Mouse (Mus musculus) heart, adult 9 months (tissue): ENCODE results near the gene Als2.

Experiments
- DNase-seq, 2 experiments: peaks; one replicate each; pipeline ENCODE4 v3.0.0; 2022; ENCODE audit warnings: low spot score in 2 of 2

The Als2 gene

DNA sequence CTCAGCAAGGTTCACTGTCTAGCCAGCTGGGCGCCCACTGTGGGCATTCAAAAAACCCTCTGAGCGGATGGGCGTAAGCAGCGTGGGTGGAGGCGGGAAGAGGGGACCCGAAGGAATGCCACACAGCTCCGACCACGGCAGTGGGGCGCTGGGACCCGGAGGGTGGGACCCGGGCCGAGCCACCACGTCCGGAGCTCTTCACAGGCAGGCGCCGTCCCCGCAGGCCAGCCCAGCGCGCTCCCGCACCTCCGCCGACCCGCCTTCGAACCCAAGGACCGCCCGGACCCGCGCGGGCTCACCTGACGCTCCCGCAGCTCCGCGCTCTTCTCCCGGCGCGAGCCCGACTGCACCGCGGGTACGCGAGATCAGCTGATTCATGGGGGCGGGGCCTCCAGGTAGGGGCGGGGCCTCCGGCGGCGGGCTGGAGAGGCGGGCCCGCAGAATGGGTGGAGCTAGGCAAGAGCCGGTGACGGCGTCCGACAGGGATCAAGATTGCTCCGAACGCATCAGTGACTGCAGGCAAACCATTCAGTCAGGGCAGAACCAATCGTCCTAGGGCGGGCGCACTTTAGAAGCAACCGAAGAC, at the start of gene Als2:
Als2 (minus strand) TSS at position 376 of the 586 bp plus-strand sequence.
- DNase-seq, result peak; percentile 94 to 96

DNA sequence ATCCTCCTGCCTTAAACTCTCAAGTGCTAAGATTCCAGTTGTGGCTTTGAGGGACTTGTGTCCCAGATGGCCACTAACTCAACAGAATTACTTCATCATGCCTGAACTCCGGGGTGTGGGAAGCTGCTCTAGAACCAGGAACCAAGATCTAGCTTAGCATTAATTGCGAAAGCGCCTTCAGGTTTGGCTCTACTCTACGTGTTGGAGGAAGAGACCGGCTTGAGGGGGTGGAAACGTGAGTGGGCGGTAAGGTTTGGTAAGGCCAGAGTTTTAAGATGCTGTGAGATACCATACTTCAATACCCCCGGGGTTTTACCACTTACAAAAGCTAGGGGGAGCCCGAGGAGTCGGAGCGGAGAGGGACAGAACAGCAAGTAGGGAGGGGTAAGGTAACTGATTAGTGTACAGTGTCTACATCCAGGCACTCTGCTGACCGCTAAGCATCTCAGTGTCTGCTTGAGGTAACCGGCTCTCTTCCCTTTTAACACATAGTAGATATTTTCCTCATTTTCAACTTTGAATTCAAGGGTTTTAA, 49.4 kb upstream of the Als2 start:
- DNase-seq, result no peak

DNA sequence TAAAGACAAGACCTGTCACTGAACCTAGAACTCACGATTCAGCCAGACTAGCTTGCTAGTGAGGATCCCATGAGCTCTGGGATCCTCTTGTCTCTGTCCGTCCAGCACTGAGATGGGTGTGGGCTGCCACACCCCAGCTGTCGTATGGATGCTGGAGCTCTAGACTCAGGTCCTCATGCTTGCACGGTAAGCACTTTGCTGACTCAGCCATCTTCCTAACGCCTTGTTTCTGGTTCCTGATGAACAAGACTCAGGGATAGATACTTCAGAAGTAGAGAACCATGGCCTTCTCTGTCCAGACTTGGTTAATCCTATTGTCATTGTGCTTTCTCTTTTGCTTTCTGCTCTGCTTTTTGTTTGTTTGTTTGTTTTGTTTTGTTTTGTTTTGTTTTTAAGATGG, 48.8 kb upstream of the Als2 start:
- DNase-seq, result no peak

DNA sequence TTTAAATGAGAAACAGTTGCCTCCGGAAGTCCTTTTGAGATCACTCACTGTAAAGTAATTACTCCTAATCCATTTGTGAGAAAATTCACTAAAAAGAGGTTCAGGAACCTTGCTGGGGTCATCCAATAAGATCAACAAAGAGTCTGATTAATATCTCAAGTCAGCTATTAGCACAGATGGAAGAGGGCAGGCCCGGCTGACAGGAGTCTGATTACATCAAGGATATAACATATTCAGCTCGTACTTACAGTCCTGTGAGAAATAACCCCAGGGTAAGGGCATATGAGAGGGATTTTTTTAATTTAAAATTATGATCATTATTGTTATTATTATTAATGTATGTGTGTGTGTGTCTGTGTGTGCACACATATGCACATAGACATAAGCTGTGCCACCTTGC, 35.2 kb upstream of the Als2 start:
- DNase-seq, result no peak

DNA sequence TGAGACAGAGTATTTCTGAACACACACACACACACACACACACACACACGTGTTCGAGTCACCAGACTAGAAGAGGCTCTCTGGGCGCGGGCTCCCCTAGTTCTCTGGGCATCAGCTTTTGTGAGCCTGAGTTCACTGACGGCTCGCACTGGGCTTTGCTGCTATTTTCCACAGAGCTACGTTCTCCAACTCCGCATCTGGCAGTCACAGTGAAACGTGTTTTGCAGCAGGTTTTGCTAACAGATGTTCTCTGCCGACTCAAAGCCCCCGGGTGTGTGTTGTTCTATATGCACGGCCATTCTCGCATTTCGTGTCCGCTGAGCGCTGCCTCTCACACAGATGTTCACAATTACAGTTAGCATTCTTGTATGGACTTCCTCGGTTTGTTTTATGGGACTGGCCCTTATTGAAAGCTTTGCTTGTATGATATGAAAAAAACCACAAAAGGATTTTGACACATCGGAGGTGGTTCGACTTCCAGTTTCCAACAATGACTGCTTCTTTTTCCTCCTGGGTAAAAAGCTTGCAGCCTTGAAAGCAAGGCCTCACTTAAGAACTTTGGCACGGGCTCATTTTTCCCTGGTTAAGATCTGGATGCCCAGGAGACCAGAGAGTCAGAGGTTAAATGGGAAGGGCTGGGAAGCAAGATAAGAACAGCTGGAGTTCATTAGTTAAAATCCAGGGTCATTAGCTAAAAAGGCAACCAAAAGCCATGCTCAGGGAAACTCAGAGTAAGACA, 33.1 kb upstream of the Als2 start:
- DNase-seq, result peak; percentile 29 to 57

DNA sequence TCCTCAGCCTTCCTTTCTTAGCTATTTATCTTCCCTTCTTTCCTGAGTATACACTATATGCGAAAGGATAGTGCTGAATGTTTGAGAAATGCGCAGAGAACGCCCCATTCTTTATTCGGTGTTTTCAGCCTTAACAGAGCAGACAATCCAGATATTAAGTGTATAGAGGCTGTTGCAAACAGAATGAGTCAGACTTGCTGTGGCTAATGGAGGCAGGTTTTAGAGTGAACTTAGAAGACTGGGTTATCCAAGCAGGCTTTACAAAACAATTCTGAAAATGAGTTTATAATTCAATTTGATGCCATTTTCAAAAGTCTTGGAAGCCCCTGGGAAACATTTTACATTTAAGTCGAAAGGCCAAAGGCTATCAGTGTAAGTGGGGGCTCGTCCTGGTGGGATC, 32.4 kb upstream of the Als2 start:
- DNase-seq, result no peak

DNA sequence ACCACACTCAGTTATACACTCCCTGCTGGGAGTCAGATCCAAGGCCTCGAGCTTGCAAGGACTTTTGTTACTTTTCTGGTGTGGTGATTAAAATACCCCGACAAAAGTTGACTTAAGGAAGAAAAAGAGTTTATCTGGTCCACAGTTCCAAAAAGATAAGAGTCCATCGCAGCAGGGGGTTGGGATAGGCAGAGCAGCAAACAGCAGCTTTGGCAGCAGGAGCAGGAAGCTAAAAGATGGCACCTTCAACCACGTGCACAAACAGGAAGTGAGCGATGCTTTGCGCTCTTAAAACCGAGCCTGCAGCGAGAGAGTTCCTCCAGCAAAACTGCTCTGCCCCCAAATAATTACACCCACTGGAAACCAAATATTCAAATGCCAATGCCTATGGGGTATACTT, 31.9 kb upstream of the Als2 start:
- no peak for DNase-seq

DNA sequence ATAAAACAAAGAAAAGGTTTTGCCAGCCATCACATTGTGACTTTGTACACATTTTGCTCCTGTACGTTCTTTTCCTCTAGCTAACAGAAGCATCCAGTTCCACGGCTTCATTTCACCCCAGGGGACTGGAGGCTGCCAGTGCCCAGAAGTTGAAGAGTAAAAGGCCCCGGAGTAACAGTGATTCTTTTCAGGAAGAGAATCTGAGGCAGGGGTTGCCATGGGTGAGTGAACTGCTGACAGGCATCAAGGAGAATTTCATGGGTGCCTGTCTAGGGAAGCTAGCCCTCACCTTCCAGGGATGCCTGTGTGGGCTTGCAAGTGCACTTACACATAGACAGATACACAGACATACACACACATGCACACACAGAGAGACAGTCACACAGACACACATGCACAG, 20.7 kb upstream of the Als2 start:
- DNase-seq, result no peak

DNA sequence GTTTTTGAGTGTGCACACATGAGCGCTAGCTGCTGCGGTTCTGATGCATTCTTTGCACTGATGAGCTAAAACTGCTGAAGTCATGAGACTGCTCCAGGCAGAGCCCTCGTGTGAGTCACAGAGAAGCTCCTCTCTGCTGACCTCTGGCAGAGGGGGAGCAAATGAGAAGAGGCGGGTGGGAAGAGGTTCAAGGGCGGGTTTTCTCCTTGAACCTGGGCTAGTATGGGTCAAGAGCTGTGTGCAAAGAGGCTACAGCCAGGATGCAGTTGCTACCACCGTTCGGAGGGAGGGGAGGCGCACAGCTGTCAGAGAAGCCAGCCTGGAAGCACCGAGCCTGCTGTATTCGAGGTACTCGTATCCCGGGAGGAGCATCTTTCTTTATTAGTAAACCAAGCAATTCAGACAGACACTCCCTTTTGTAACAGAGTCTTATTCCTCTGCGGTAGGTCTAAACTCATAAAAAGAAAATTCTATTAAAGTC, 19.8 kb upstream of the Als2 start, which contains the start of gene Cdk15:
Cdk15 (plus strand) TSS at position 156 of the 481 bp plus-strand sequence.
- DNase-seq, result no peak

DNA sequence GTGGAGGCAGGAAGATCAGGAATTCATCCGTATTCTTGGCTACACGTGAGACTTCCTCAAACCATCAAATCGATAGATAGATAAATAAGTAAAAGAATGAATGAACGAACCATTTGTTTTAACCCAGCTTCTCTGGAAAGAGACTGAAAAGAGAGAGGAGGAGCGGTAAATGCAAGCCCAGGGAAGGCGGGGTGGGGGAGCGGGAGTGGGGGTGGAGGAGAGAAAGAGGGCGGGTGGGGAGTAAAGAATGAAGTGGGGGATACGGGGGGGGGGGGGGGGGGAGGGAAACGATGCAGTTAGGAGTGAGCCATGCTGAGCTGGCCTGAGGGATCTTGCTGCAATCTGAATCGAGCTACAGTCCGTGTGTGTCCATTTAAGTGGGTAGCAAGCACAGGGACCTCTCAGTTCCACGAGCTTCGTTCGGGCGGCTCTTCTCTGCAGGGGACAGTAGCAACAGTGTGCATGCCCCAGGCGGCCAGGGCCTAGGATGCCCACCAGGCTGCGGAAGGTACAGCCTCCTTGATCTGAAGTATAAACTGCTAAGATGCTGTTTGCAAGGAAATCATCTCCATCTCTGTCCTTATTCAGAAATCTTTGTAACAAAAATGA, 16.4 kb upstream of the Als2 start:
- no peak for DNase-seq

DNA sequence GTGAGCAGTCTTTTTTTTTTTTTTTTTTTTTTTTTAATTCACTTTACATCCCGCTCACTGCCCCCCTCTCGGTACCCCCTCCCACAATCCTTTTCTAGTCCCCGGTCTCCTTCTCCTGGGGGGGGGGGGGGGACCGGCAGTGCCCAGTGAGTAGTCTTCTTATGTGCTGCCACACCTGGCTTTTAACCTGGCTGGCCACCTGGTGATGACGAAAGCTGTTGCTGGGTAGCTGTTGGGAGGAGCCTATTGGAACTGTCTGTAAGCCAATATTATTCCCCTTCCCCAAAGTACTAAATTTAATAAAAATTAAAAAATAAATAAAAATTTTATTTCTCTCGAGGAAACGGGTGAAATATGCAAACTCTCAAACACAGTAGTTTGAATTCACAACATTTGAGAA, 15.7 kb upstream of the Als2 start:
- DNase-seq, result no peak

DNA sequence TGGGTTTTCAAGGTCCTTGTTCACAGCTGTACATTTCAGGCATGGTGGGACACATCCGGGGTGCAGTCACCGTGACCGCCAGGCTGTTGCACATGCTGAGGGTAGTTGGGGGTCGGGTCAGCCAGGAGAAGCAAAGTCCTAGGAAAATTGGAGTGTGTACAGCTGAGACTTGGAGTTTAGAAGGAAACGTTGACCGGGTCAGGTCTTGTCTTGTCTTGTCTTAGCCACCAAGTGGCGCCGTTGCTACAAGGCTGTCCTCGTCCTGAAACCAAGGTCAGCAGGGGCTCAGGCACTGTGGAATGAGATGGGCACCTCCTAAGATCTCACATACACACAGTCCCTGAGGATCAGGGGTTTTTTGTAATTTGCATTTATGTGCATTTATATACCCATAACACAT, 10.6 kb upstream of the Als2 start:
- DNase-seq, result peak; percentile 7 to 38

DNA sequence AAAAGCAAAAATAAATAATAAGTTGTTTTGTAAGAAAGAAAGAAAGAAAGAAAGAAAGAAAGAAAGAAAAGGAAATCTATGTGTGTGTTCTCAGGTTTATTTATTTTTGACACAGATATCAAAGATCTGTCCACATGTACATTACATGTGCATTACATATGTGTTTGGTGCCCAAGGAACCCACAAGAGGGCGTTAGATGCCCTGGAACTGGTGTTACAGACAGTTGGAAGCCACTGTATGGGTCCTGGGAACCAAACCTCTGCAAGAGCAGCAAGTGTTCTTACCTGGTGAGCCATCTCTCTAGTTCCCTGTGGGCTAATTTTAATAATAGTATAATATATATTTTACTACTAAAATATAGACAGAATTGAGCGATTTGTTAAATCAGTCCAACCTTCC, 6.7 kb upstream of the Als2 start:
- DNase-seq, result no peak

DNA sequence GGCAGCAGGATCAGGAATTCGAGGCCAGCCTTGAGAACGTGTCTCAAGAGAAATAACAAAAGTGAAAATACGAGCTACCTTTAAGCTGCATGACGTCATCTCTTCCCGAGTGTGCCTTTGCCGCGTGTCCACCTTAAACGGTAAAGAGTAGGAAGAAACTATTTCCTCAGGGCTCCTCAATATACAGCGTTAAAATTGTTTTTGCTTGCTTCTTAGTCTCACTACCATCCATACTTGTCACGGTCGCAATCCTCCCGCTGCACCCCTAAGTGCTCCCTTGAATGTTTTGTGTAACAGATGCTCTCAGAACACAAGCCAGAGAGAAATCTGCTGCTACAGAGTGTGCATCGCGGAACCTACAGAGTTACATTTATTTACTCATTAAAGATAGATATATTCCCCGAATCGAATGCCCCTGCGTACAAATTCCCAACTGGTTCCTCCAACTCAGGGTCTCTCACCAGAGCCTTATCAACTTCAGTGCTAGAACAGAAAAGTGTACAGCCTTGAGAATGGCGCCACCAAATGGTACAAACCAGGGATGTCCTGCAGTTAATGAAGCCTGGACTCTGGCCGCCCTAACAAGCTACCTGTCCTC, 682 bp upstream of the Als2 start:
- peak; percentile 60 to 75 for DNase-seq

DNA sequence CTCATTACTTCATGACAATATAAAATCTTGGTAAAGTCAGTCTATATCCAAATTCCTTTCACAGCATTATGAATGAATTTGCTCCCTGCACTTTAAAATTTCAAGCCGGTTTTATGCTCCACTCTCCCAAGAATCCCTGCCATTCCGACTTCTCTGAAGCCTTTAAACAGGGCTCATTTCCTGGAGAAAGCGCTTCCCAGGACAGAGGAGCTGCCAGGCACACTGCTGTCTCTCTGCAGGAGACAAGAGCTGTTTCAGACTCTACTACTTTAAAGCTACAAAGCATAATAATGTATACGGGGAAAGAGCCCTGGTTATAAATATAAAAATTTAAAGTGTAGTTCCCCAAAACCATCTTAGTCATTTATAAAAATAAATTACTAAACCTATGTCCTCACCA, 7.8 kb downstream of the Als2 start:
- no peak for DNase-seq

DNA sequence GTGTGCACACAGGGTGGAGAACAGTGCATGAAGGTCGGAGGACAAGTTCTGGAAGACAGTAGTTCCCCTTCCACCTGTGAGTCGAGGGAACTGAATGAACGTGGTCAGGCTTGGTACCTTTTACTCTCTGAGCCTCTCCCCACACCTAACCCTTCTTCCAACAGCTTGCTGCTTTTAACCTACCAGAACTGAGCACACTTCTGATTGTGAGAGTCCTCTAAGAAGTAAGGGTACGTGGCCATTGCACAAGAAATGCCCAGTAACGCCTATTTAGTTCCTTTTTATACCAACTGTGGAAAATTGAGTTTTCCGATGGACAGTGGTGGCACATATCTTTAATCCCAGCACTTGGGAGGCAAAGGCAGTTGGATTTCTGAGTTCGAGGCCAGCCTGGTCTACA, 8.5 kb downstream of the Als2 start:
- no peak for DNase-seq

DNA sequence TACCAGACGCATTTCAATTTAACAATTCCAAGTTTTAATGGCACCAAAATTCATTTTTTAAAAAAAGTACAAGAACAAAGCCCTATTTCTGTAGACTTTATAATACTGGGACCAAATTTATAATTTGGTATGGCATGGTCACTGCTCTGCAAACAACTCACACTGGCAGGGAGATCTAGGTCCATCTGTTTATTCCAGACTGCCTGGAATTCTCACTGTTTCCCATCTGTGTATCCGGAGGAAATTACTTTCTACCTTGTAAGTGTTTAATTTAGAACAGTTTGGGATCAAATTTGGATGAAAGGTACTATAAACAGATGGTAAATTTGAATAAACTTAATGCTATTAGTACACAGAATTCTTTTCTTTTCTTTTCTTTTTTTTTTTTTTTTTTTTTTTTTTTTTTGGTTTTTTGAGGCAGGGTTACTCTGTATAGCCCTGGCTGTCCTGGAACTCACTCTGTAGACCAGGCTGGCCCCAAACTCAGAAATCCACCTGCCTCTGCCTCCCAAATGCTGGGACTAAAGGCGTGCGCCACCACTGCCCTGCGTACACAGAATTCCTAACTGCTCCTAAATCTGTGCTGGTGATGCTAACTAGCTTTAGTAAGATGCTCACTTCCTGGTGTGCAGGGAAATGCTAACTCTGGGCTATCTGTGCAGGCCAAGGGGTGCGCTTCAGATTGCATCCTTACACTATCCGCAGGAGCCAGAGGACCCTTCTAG, 14.8 kb downstream of the Als2 start:
- DNase-seq, result no peak

DNA sequence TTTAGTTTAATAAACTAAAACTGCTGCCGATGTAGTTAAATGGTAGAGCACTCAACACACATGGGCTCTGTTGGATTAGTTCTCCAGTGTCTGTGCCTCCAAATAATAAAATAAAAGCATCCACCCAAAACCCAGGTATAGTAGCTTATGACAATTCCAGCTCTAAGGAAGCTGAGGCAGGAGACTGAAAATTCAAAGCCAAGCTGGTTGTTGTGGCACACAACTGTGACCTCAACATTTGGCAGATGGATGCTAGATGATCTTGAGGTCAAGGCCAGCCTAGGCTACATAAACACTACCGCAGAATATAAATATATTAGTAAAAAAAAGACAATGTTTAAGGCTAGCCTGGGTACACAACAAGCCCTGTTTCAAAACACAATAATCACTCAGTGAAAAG, 15.4 kb downstream of the Als2 start:
- DNase-seq, result no peak

DNA sequence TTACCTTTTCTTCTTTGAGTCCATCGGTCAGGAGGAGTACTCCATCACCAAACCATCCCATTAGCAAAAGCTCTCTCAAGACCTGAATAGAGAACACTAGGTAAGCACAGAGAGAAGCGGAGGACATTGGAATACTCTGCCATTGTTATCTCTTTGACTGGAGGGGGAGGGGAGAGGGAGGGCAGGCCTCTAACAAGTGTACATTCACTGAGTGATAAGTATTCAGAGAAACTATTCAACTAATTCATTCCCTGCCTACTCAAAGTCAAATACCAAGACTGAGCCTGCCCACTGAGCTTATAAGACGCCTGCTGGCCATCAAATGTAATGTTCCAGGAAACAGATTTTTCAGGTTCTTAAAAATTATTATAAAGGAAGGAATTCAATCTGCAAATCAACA, 16.7 kb downstream of the Als2 start:
- DNase-seq, result no peak

DNA sequence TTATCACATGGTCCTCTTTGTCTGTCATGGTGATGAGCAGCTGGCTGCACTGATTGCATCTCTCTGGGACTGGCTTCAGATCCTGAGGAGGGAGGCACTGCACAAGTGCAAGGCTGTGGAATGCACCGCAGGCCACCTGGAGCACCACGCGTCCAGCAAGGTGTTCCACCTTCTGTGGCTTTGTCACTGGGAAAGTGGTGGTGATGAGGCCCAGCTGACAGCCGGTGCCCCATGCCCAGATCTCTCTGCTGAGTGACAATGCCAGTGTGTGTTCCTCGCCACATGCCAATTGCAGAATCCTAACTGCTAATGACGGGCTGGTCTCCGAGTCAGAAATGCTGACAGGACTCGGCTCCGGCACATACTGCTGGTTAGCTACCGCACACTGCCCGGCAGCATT, 21.6 kb downstream of the Als2 start:
- DNase-seq, result no peak

DNA sequence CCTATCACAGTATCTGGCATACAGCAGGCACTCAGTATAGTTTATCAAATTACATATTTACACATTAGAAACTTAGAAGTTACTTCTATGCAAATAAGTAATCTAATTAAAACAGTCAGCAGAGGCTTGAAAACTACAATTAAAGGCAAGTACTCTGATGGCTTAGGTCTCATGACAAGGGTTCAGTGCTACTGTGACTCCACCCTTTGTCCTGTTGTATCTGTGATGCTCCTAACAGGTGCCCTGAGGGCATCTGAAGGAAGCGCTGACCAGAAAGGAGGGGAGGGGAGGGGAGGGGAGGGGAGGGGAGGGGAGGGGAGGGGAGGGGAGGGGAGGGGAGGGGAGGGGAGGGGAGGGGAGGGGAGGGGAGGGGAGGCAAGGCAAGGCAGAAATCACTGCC, 24.1 kb downstream of the Als2 start:
- no peak for DNase-seq
